Mouse (Mus musculus) right cerebral cortex, postnatal 36 days (tissue): Measurements from ENCODE around the gene Epm2a.

ENCODE experiments used
- DNase-seq, 2 experiments: peaks; one replicate each; pipeline ENCODE4 v3.0.0; 2022; ENCODE audit warnings: low spot score in 2 of 2, mixed read lengths in 1 of 2

The Epm2a gene

GRCm38 (mm10) chr10:11429059-11429812 lies 86.0 kb downstream of the Epm2a start:
- DNase-seq: no peak

GRCm38 (mm10) chr10:11436961-11437360 lies 93.8 kb downstream of the Epm2a start:
- DNase-seq: no peak

GRCm38 (mm10) chr10:11438461-11438860 lies 95.3 kb downstream of the Epm2a start:
- no peak for DNase-seq

- no peak for DNase-seq
These were observed 96.1 kb downstream of the Epm2a start for GRCm38 (mm10) chr10:11439342-11439741.

GRCm38 (mm10) chr10:11449556-11450305 lies 106.5 kb downstream of the Epm2a start:
- peak; percentile 69 to 77 for DNase-seq

GRCm38 (mm10) chr10:11452537-11452936 lies 109.3 kb downstream of the Epm2a start:
- no peak for DNase-seq

- no peak for DNase-seq
These were observed 114.2 kb downstream of the Epm2a start for GRCm38 (mm10) chr10:11457445-11457844.

GRCm38 (mm10) chr10:11491956-11492355 lies 148.8 kb downstream of the Epm2a start:
- no peak for DNase-seq
